Mouse (Mus musculus): ENCODE measurements at regions not wholly inside any gene's neighbourhood (a gene's known extent, or its start where the extent isn't known, plus 50 kb on each side); places are given as distances from the start of the nearest gene placed in this dataset.

DNA sequence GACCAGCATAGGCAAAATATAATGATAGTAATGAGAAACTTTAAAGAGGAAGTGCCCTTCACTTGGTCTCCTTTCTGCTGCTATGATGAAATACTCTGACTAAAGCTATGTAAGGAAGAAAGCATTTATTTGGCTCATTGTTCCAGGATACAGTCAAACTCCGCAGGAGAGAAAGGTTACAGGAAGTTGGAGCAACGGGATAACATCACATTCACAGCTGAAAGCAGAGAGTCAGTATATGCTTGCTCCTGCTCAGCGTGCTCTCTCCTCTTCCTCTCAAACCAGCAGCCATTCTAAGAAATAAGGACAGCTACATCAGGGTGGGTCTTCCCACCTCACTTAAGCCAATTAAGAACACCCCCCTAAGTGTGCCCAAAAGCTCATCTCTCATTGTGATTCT lies 98.9 kb upstream of the Syt10 start:
- no peak for DNase-seq

DNA sequence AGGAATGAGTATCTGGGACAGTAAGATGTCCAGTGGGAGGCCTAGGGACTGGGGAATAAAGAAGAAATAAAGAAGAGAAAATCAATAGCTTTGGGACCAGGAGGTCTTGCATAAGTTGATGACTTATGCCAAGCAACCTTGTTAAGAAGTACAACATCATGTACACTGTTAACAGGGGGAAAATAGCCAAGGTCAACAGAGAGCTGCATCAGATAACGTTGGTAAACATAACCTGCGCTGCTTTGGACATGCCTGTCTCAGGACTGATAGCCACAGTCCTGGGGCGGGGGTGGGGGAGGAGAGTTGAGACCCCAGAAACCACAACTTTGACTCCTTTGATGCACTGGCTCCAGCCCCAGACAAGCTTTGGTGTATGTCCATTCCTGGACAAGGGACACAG lies 90.7 kb upstream of the Syt10 start:
- no peak for DNase-seq

DNA sequence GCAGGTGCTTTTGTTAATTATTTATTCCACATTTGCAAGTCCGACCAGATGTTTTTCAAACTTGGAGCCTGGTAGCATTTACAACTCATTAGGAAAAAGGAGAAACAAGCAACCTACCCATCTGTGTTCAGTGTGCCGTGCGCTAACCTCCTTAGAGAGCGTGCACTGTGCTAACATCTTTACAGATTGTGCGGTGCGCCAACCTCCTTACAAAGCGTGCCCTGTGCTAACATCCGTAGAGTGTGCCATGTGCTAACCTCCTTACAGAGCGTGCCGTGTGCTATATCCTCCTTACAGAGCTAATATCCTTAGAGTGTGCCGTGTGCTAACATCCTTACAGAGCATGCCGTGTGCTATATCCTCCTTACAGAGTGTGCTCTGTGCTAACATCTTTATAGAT lies 73.9 kb upstream of the Syt10 start:
- no peak for DNase-seq

DNA sequence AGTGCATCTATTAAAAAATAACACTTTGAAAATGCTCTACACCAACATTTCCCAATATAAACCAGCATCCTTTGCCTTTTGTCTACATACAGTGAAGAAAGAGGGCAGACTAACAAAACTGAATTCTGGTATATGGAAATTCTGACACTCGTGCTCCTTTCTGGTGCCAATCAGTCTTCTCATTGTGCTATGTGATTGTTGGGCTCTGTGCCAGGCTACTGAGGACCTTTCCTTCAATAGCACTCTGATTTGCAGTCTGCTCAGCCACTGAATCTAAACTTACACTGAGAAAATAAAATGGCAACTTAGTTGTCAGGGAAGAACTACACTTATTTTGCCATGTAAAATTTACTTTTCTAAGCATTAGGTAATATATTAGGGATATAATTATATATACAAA lies 61.4 kb upstream of the Syt10 start:
- peak; percentile 3 for DNase-seq

DNA sequence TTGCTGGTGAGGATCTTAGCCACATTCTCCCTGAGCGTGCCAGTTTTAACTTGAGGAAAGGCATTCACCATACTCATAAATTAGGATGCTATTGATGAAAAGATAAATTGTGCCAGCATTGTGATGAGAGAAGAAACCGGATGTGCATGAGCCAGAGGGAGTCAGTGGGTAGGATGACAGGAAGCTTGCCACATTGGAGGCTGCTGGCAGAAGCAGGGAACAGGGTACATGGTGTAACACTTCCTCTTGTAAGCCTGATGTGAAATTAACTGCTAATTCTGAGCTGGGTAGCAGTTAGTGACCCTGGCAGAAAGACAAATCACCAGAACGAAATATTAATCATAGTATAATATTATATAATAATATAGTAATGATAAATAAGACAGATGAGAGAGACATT lies 52.0 kb upstream of the Syt10 start:
- peak; percentile 34 for DNase-seq
